Mouse (Mus musculus) intestine, postnatal 0 days (tissue): ENCODE measurements around the gene Dusp8. TPM values are rescaled to one million over a fixed set of nuclear protein-coding genes. Genes with fewer than 3 reads are reported as not detected.

ENCODE experiments used
- ATAC-seq: fragments of 200-750 bp; cut with Nextera tagmentation; 2 replicates; pipeline ENCODE4 v1.8.0; 2017; ENCODE audit warnings: mild to moderate bottlenecking, moderate TSS enrichment, moderate library complexity
- H3K27ac ChIP-seq: fragments of 300-500 bp; sonication (generic); 2 replicates; pipeline ENCODE4 v1.5.1; 2014; ENCODE audit warnings: mild to moderate bottlenecking, low read depth, low read length, moderate library complexity
- H3K27me3 ChIP-seq: fragments of 300-500 bp; sonication (generic); replicated peaks from 2 replicates; pipeline ENCODE4 v1.6.1; 2014; ENCODE audit warnings: low read length, mixed read lengths; ENCODE audit not compliant: control insufficient read depth, insufficient read depth
- H3K36me3 ChIP-seq: fragments of 300-500 bp; sonication (generic); 2 replicates; pipeline ENCODE4 v1.6.1; 2014; ENCODE audit warnings: mild to moderate bottlenecking, moderate library complexity; ENCODE audit not compliant: control insufficient read depth, insufficient read depth
- H3K4me1 ChIP-seq: fragments of 300-500 bp; sonication (generic); replicated peaks from 2 replicates; pipeline ENCODE4 v1.6.1; 2014; ENCODE audit warnings: antibody characterized with exemption, low read length, mixed read lengths; ENCODE audit not compliant: control insufficient read depth, insufficient read depth
- H3K4me2 ChIP-seq: fragments of 300-500 bp; sonication (generic); replicated peaks from 2 replicates; pipeline ENCODE4 v1.6.1; 2014; ENCODE audit warnings: low read depth, mild to moderate bottlenecking, moderate library complexity
- H3K4me3 ChIP-seq: fragments of 300-500 bp; sonication (generic); 2 replicates; pipeline ENCODE4 v1.5.1; 2014; ENCODE audit warnings: low read depth, low read length
- H3K9ac ChIP-seq: fragments of 300-500 bp; sonication (generic); 2 replicates; pipeline ENCODE4 v1.6.1; 2014; ENCODE audit warnings: mild to moderate bottlenecking, low read depth, low read length
- H3K9me3 ChIP-seq: fragments of 300-500 bp; sonication (generic); 2 replicates; pipeline ENCODE4 v1.6.1; 2016; ENCODE audit warnings: mixed run types; ENCODE audit not compliant: control insufficient read depth
- CTCF ChIP-seq: sonication (generic); IDR thresholded peaks from 2 replicates; pipeline ENCODE4 v1.5.1; 2016; ENCODE audit warnings: low read depth, mild to moderate bottlenecking, control low read depth, antibody characterized with exemption, moderate library complexity
- WGBS: fragments of 180-500 bp; shearing (Covaris S2); extraction: QIAGEN DNeasy Blood & Tissue Kit; methylation state at CpG from one replicate; pipeline ENCODE4 v1.1.7; 2014; 5-methylcytosine and 5-hydroxymethylcytosine counted together
- polyA plus RNA-seq: library from polyadenylated mRNA; unstranded; fragments of >200 nt; fragmentation: Nextera tagmentation; extraction: Ambion mirVana; gene quantifications from 2 replicates; pipeline ENCODE4 v1.2.1, GENCODE M21; 2015

The Dusp8 gene
- polyA plus RNA-seq, 1 experiment from 2014 or later: 5.8 TPM

DNA sequence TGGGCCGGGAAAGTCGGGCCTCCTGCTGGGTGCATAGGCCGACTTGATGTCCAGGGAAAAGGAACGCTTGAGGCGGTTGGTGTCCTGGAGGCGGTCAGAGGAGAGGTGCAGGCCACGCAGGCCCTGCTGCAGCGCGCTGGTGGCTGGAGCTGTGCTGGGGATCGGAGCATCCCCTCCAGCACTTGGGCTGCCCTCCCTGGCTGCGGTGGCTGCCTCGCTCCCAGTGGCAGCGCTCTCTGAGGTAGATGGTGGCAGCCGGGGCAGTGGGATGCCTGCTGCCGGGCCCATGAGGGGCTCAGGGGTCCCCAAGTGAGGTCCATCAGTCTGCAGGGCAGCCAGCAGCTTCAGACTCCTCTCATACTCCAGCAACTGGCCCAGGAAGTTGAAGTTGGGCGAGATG, 13.0 kb downstream of the Dusp8 start:
- Histone ChIP-seq H3K36me3 (peaks cover 28% of the 10 kb centered on the region; the same call in 1 of the 2 replicates), H3K27ac (no peak overlapping the region), H3K4me2 (no peak overlapping the region), H3K27me3 (peaks cover 5% of the 10 kb centered on the region; the same call in 1 of the 2 replicates), H3K9me3 (no peaks in the 10 kb centered on the region), H3K4me1 (no peaks in the 10 kb centered on the region), H3K4me3 (no peak overlapping the region), H3K9ac (no peak overlapping the region)
- ATAC-seq: no peak
- TF ChIP-seq CTCF: no peak
- WGBS: 67% methylated on average over 16 of the region's 16 CpGs

DNA sequence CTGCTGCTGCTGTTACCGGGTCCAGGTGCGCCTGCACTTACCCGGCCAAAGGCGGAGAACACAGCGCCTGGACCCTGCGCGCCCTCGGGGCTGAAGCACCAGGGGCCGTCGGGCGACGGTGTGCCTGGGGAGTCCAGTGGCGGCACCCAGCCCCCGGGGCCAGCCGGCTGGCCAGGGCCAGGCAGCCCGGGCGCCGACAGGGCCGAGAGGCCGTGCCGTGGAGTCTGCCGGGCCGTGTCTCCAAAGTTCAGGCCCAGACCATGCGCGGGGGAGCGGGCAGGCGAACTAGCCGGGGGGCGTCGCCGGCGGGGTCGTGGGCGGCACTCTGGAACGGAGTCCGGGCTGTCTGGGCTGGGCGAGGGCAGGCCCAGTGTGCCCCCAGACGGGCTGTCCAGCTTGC, 13.5 kb downstream of the Dusp8 start:
- Histone ChIP-seq H3K4me2 (no peak overlapping the region), H3K27me3 (peaks cover 5% of the 10 kb centered on the region; the same call in 1 of the 2 replicates), H3K4me1 (no peaks in the 10 kb centered on the region), H3K9me3 (no peaks in the 10 kb centered on the region), H3K4me3 (no peak overlapping the region), H3K9ac (no peak overlapping the region), H3K27ac (no peak overlapping the region), H3K36me3 (peaks cover 27% of the 10 kb centered on the region; the same call in 1 of the 2 replicates)
- ATAC-seq: no peak
- 49% methylated on average over 38 of the region's 38 CpGs for WGBS
- TF ChIP-seq CTCF: no peak

DNA sequence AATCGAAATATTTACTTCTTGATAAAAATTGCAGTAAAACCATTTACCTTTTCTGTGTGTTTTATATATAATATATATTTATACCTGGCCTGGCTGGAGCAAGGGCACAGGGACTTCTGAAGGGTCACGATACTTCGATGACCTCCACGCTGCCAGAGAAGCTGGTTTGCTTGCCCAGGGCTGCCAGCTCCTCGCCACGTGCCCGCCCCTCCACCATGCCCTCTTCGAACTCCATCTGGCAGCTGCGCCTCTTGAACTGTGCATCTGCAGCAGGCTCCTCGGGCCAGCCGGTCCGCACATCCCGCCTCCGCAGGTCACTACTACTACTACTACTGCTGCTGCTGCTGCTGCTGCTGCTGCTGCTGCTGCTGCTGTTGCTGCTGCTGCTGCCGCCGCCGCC, 13.9 kb downstream of the Dusp8 start:
- no peak for ATAC-seq
- WGBS: 60% methylated on average over 17 of the region's 17 CpGs
- TF ChIP-seq CTCF: no peak

DNA sequence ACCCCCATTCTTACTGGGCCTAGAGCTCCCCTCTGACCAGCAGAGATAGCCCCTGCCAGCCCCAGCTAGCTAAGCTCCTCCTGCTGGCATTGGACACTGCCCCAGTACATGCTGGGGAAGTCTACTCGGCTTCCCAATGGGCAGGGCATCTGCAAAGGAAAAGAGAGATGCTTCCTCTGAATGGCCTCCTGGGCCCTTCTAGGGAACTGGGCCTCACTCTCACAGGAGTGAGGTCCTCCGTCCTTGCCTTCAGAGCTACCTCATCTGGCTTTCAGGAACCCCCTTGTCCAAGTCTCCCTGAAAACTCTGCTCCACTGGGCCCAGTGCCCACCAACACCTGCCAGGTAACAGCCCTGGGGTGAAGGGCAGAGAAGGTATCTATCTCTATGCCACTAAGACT, 14.8 kb downstream of the Dusp8 start:
- no peak overlapping the region for H3K9ac ChIP-seq
- no peak for ATAC-seq
- no peak overlapping the region for H3K4me2 ChIP-seq
- no peak overlapping the region for H3K27ac ChIP-seq
- peaks cover 24% of the 10 kb centered on the region; the same call in 1 of the 2 replicates for H3K36me3 ChIP-seq
- no peak overlapping the region for H3K4me3 ChIP-seq
- TF ChIP-seq CTCF: no peak
- peaks cover 5% of the 10 kb centered on the region; the same call in 1 of the 2 replicates for H3K27me3 ChIP-seq
- no peaks in the 10 kb centered on the region for H3K9me3 ChIP-seq
- H3K4me1 ChIP-seq: no peaks in the 10 kb centered on the region
- WGBS: 63% methylated on average over 2 of the region's 2 CpGs

More for the DNA sequence above, 13.9 kb downstream of the Dusp8 start:
- H3K4me3 ChIP-seq: no peak overlapping the region
- no peak overlapping the region for H3K27ac ChIP-seq
- H3K36me3 ChIP-seq: peaks cover 27% of the 10 kb centered on the region; the same call in 1 of the 2 replicates
- no peaks in the 10 kb centered on the region for H3K9me3 ChIP-seq
- no peaks in the 10 kb centered on the region for H3K4me1 ChIP-seq
- no peak overlapping the region for H3K9ac ChIP-seq
- no peak overlapping the region for H3K4me2 ChIP-seq
- H3K27me3 ChIP-seq: peaks cover 5% of the 10 kb centered on the region; the same call in 1 of the 2 replicates

DNA sequence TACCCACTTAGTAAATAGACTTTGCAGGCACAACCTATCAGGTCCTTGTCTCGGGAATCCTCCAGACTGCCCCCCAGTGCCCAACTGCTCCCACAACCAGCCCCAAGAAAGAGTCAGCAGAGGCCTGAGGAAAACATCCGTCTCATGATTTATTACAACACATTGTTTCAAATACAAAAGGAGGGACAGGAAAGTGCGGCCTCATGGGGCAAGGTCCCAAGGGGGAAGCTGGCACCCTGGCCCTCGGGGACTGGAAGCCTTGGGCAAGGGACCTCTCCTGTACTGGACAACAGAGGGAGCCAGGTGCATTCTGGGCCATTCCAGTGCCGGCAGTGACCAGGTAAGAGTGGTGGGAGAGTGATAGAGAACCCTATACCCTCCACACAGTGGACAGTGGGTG, 16.3 kb downstream of the Dusp8 start:
- no peak for TF ChIP-seq CTCF
- H3K27ac ChIP-seq: no peak overlapping the region
- ATAC-seq: no peak
- no peak overlapping the region for H3K4me2 ChIP-seq
- H3K9me3 ChIP-seq: no peaks in the 10 kb centered on the region
- H3K27me3 ChIP-seq: peaks cover 5% of the 10 kb centered on the region; the same call in 1 of the 2 replicates
- H3K4me3 ChIP-seq: no peak overlapping the region
- 60% methylated on average over 5 of the region's 5 CpGs for WGBS
- H3K36me3 ChIP-seq: peaks cover 24% of the 10 kb centered on the region; the same call in 1 of the 2 replicates
- no peak overlapping the region for H3K9ac ChIP-seq
- H3K4me1 ChIP-seq: no peaks in the 10 kb centered on the region

DNA sequence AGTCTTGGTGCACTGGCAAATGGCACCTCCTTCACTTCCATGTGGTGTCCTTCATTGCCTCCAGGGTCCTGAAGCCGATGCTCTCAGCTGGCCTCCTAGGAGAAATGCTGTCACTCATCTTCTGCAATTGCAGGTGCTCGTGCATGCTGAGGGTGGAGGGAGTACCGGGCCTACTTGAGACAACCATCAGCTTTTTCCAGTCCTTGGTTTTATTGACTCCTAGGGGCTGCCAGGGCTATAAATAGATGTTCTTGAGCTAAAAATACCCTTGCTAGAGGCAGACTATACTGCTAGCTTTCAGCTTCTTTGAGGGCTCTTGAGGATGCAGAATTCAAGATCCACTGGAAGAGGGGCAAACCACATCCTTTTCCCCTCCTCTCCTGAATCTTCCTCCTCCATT, 18.5 kb downstream of the Dusp8 start:
- Histone ChIP-seq H3K27me3 (no peaks in the 10 kb centered on the region), H3K27ac (no peak overlapping the region), H3K4me1 (no peaks in the 10 kb centered on the region), H3K36me3 (peaks cover 12% of the 10 kb centered on the region; the same call in 1 of the 2 replicates), H3K9me3 (no peaks in the 10 kb centered on the region), H3K4me3 (no peak overlapping the region), H3K9ac (no peak overlapping the region), H3K4me2 (no peak overlapping the region)
- no peak for TF ChIP-seq CTCF
- ATAC-seq: no peak
- WGBS: 45% methylated on average over 3 of the region's 3 CpGs
